7 mouse cellular contexts compared by ENCODE assay signal in genomic region chr7:45706721-45707241, GRCm38 (mm10). TPM values are rescaled to one million over a fixed set of nuclear protein-coding genes. Genes with fewer than 3 reads are reported as not detected.
DNase-seq lines count a peak whose midpoint lies in the region; ATAC-seq lines count a peak whose summit lies in the region.

No protein-coding gene starts in this region.

- peaks cover 59% of the 10 kb centered on the region for H3K4me1 ChIP-seq in intestine, embryonic 15.5 days (replicated peaks)
- peaks cover 32% of the 10 kb centered on the region for H3K4me1 ChIP-seq in limb, embryonic 11.5 days (ENCODE audit: control insufficient read depth, insufficient read depth, low read length)
- peaks cover 83% of the 10 kb centered on the region for H3K4me1 ChIP-seq in midbrain, embryonic 13.5 days (replicated peaks)

- H3K4me2 ChIP-seq in intestine, embryonic 15.5 days (replicated peaks), result peak overlapping the region; percentile 99
- H3K4me2 ChIP-seq in limb, embryonic 11.5 days (ENCODE audit: low read depth, severe bottlenecking), result peak overlapping the region; percentile 72
- H3K4me2 ChIP-seq in midbrain, embryonic 13.5 days (replicated peaks), result peak overlapping the region; percentile 98

- WGBS in intestine, embryonic 15.5 days, result under 1% methylated on average over 45 of the region's 45 CpGs
- 1% methylated on average over 45 of the region's 45 CpGs for WGBS in limb, embryonic 11.5 days
- WGBS in midbrain, embryonic 13.5 days, result under 1% methylated on average over 38 of the region's 45 CpGs

- H3K9me3 ChIP-seq in intestine, embryonic 15.5 days, result no peaks in the 10 kb centered on the region
- no peaks in the 10 kb centered on the region for H3K9me3 ChIP-seq in limb, embryonic 11.5 days (ENCODE audit: control insufficient read depth, low read length)
- no peaks in the 10 kb centered on the region for H3K9me3 ChIP-seq in midbrain, embryonic 13.5 days

- peak overlapping the region; percentile 83 for H3K27ac ChIP-seq in intestine, embryonic 15.5 days
- peak overlapping the region; percentile 76 for H3K27ac ChIP-seq in limb, embryonic 11.5 days (replicated peaks; ENCODE audit: low read depth, low read length)
- H3K27ac ChIP-seq in midbrain, embryonic 13.5 days, result peak overlapping the region; percentile 85; the same call in 1 of the 2 replicates

- no peaks in the 10 kb centered on the region for H3K27me3 ChIP-seq in intestine, embryonic 15.5 days (replicated peaks)
- no peaks in the 10 kb centered on the region for H3K27me3 ChIP-seq in limb, embryonic 11.5 days (ENCODE audit: control insufficient read depth, insufficient read depth, low read length)
- no peaks in the 10 kb centered on the region for H3K27me3 ChIP-seq in midbrain, embryonic 13.5 days

- H3K4me3 ChIP-seq in intestine, embryonic 15.5 days (replicated peaks), result peak overlapping the region; percentile 67
- H3K4me3 ChIP-seq in limb, embryonic 11.5 days (ENCODE audit: low read depth, low read length), result peak overlapping the region; percentile 49
- H3K4me3 ChIP-seq in midbrain, embryonic 13.5 days (replicated peaks), result peak overlapping the region; percentile 57

- H3K9ac ChIP-seq in intestine, embryonic 15.5 days, result peak overlapping the region; percentile 78
- peak overlapping the region; percentile 72 for H3K9ac ChIP-seq in limb, embryonic 11.5 days (ENCODE audit: low read length)
- H3K9ac ChIP-seq in midbrain, embryonic 13.5 days (replicated peaks), result peak overlapping the region; percentile 80

- peak; percentile 12 for ATAC-seq in intestine, embryonic 15.5 days
- no peak for ATAC-seq in limb, embryonic 11.5 days (ENCODE audit: insufficient number of reproducible peaks, low FRiP score, low TSS enrichment, low read depth)
- ATAC-seq in midbrain, embryonic 13.5 days, result no peak

- peaks cover 13% of the 10 kb centered on the region for H3K36me3 ChIP-seq in intestine, embryonic 15.5 days
- peaks cover 9% of the 10 kb centered on the region; the same call in 1 of the 2 replicates for H3K36me3 ChIP-seq in limb, embryonic 11.5 days (ENCODE audit: control insufficient read depth, insufficient read depth, low read length)
- peaks cover 21% of the 10 kb centered on the region for H3K36me3 ChIP-seq in midbrain, embryonic 13.5 days

- peak; percentile 87 for DNase-seq in T-cell, adult 2 months (ENCODE audit: low spot score)
- peak; percentile 81 to 91 for DNase-seq in cerebellum, postnatal 36 days
- peak; percentile 94 for DNase-seq in gastrocnemius, postnatal 25 days
- peak; percentile 90 for DNase-seq in limb, embryonic 11.5 days (ENCODE audit: low spot score)
- peak; percentile 85 to 88 for DNase-seq in spleen, adult 18-20 months

RNA-seq across cellular contexts. Expression of gene Dbp, which starts 1.9 kb away (rescaled TPM):
- total RNA-seq in gastrocnemius, postnatal 25 days (2021), result 100 to 1,000 TPM in 1 of 2 experiments, 10 to 100 TPM in 1; 14.3 to 121 TPM
- polyA plus RNA-seq in intestine, embryonic 15.5 days (2015; fragmentation: Nextera tagmentation; extraction: Ambion mirVana), result 3.1 and 3.4 TPM in 2 replicates
- 4.2 and 4.9 TPM in 2 replicates for polyA plus RNA-seq in limb, embryonic 11.5 days (2014; fragmentation: Nextera tagmentation; extraction: Ambion mirVana)
- polyA plus RNA-seq in midbrain, embryonic 13.5 days (2015; fragmentation: Nextera tagmentation; extraction: Ambion mirVana), result 3.4 and 4.0 TPM in 2 replicates

RNA-seq across cellular contexts. Expression of gene Car11, which starts 7.1 kb away (rescaled TPM):
- 10 to 100 TPM in 1 of 2 experiments, 1 to 10 TPM in 1; 4.9 to 11.2 TPM for total RNA-seq in gastrocnemius, postnatal 25 days (2021)
- polyA plus RNA-seq in intestine, embryonic 15.5 days (2015; fragmentation: Nextera tagmentation; extraction: Ambion mirVana), result 5.5 and 6.4 TPM in 2 replicates
- polyA plus RNA-seq in limb, embryonic 11.5 days (2014; fragmentation: Nextera tagmentation; extraction: Ambion mirVana), result 5.1 and 5.5 TPM in 2 replicates
- 35.9 and 40.0 TPM in 2 replicates for polyA plus RNA-seq in midbrain, embryonic 13.5 days (2015; fragmentation: Nextera tagmentation; extraction: Ambion mirVana)

RNA-seq across cellular contexts. Expression of gene Rpl18, which starts 8.5 kb away (rescaled TPM):
- total RNA-seq in gastrocnemius, postnatal 25 days (2021), result 100 to 1,000 TPM; 433 to 449 TPM
- 1,110 and 1,134 TPM in 2 replicates for polyA plus RNA-seq in intestine, embryonic 15.5 days (2015; fragmentation: Nextera tagmentation; extraction: Ambion mirVana)
- polyA plus RNA-seq in limb, embryonic 11.5 days (2014; fragmentation: Nextera tagmentation; extraction: Ambion mirVana), result 1,181 and 1,244 TPM in 2 replicates
- 643 and 684 TPM in 2 replicates for polyA plus RNA-seq in midbrain, embryonic 13.5 days (2015; fragmentation: Nextera tagmentation; extraction: Ambion mirVana)

RNA-seq across cellular contexts. Expression of gene Sphk2, which starts 11.0 kb away (rescaled TPM):
- 10 to 100 TPM in 1 of 2 experiments, 1 to 10 TPM in 1; 8.5 to 12.7 TPM for total RNA-seq in gastrocnemius, postnatal 25 days (2021)
- 38.1 and 41.6 TPM in 2 replicates for polyA plus RNA-seq in intestine, embryonic 15.5 days (2015; fragmentation: Nextera tagmentation; extraction: Ambion mirVana)
- polyA plus RNA-seq in limb, embryonic 11.5 days (2014; fragmentation: Nextera tagmentation; extraction: Ambion mirVana), result 28.4 and 28.5 TPM in 2 replicates
- polyA plus RNA-seq in midbrain, embryonic 13.5 days (2015; fragmentation: Nextera tagmentation; extraction: Ambion mirVana), result 24.3 and 27.1 TPM in 2 replicates

RNA-seq across cellular contexts. Expression of gene Sec1, which starts 12.6 kb away (rescaled TPM):
- total RNA-seq in gastrocnemius, postnatal 25 days (2021), result under 1 TPM in 1 of 2 experiments, not detected in 1; 0.16 TPM
- polyA plus RNA-seq in intestine, embryonic 15.5 days (2015; fragmentation: Nextera tagmentation; extraction: Ambion mirVana), result 1.9 and 2.0 TPM in 2 replicates
- 0.11 and 0.37 TPM in 2 replicates for polyA plus RNA-seq in limb, embryonic 11.5 days (2014; fragmentation: Nextera tagmentation; extraction: Ambion mirVana)
- 0.17 and 0.31 TPM in 2 replicates for polyA plus RNA-seq in midbrain, embryonic 13.5 days (2015; fragmentation: Nextera tagmentation; extraction: Ambion mirVana)
